Mouse (Mus musculus) E14TG2a.4 (cell line): Measurements from ENCODE around the gene Psmb7.

Source experiments
- H3K27me3 ChIP-seq: 2 replicates; pipeline ENCODE4 v1.6.1; 2014; ENCODE audit warnings: low read length, control low read depth; ENCODE audit not compliant: insufficient read depth
- H3K36me3 ChIP-seq: 2 replicates; pipeline ENCODE4 v1.6.1; 2014; ENCODE audit warnings: low read length, control low read depth; ENCODE audit not compliant: insufficient read depth
- H3K4me1 ChIP-seq: replicated peaks from 2 replicates; pipeline ENCODE4 v1.6.1; 2014; ENCODE audit warnings: low read depth, low read length, control low read depth
- H3K4me3 ChIP-seq: replicated peaks from 2 replicates; pipeline ENCODE4 v1.5.1; 2014; ENCODE audit warnings: mild to moderate bottlenecking, low read length
- H3K9me3 ChIP-seq: 2 replicates; pipeline ENCODE4 v1.6.1; 2014; ENCODE audit warnings: low read length, control low read depth
- CTCF ChIP-seq: conservative IDR thresholded peaks from 2 replicates; pipeline ENCODE4 v1.5.1; 2014; ENCODE audit warnings: low read length
- NANOG ChIP-seq: IDR thresholded peaks from 2 replicates; pipeline ENCODE4 v1.6.1; 2014; ENCODE audit warnings: borderline replicate concordance, low read length, mixed read lengths
- POU5F1 ChIP-seq: IDR thresholded peaks from 2 replicates; pipeline ENCODE4 v1.6.1; 2014; ENCODE audit warnings: low read length, borderline replicate concordance

Gene Psmb7

DNA sequence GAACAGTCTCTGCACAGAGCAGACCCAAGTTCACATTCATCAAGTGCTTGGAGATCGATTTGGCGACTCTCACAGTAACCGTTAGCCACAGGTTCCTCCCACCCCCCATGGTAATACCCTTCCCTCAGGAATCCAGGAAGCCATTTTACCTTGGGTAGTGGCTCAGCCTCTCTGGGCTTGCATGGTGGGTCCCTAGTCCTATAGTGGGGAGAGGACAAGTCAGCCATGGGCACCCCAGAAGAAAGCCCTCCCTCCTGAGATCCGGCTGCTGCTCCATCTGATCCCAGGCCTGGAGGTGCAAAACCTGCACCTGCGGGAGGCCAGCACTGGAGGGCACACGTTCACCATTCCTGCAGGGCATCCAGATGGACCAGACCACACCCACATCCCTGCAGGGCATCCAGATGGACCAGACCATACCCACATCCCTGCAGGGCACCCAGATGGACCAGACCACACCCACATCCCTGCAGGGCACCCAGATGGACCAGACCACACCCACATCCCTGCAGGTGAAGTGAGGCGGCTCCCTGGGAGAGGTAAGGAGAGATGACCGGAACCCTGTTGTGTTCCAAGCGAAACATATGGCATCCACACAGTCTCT, 31.6 kb upstream of the Psmb7 start:
- peaks cover 19% of the 10 kb centered on the region for H3K27me3 ChIP-seq
- peaks cover 46% of the 10 kb centered on the region for H3K4me1 ChIP-seq
- TF ChIP-seq POU5F1, result no peak
- TF ChIP-seq CTCF, result no peak
- no peak for TF ChIP-seq NANOG
- no peaks in the 10 kb centered on the region for H3K9me3 ChIP-seq
- no peak overlapping the region for H3K4me3 ChIP-seq
- peaks cover 19% of the 10 kb centered on the region; the same call in 1 of the 2 replicates for H3K36me3 ChIP-seq

DNA sequence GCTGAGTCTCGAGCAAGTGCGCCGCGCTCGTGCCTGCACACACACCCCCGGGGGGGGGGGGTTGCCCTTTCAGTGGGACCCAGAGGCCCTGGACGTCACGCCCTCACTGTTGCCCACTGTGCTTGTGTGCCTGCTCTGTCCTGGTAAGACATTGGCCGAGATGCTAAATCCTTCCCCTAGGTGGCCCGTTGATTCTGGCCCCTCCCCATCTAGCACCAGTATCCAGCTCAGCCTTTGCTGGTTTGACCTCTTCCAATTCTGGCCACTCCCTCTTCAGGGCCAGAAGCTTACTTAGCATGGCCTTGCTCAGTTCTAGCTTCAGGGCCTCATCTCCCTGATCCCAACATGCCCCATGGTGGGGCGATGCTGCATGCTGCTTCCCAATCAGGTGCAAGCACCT, 28.6 kb upstream of the Psmb7 start:
- Histone ChIP-seq H3K4me3 (peak overlapping the region; percentile 71), H3K27me3 (peaks cover 14% of the 10 kb centered on the region), H3K9me3 (no peaks in the 10 kb centered on the region), H3K36me3 (peaks cover 8% of the 10 kb centered on the region; the same call in 1 of the 2 replicates), H3K4me1 (peaks cover 74% of the 10 kb centered on the region)
- no peak for TF ChIP-seq NANOG

DNA sequence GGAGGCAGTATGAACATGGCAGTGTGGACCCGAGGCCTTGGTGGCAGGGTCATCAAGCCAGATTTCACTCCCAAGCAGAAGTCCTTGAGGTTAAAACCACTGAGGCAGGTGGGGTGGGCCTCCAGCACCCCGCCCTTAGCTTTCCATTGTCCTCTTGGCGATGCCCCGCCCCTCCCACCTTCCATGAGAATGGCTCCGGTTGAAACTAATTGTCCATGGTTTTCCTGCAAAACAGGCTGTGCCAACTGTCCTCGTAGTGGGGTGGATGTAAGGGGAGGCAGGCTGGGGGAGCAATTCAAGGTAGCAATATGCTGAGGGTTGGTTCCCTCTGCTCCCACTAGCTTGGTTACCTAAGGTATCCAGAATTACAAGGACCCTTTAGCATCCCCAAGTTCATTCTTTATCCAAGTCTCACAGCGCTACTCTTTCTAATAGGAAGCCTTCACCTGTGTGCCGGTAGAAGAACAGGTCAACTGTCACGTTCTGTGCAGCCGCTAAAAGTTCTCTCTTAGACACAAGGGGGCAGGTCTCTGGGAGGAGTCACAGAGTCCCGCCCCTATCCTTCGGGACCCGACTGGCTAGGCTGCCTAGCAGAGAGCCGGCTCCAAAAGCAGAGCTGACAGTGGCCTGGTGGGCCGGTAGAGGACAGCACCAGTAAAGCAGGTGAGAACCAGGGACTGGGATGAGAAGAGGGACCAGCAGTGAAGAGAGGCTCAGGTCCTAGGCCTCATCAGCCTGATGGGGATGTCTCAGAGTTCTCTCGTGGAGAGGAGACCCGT, 25.1 kb upstream of the Psmb7 start:
- no peak for TF ChIP-seq NANOG
- TF ChIP-seq POU5F1, result peak; percentile 74; the same call in 1 of the 2 replicates

GRCm38 (mm10) chr2:38661398-38661797, 17.5 kb upstream of the Psmb7 start:
- Histone ChIP-seq H3K36me3 (no peaks in the 10 kb centered on the region), H3K4me1 (peaks cover 3% of the 10 kb centered on the region; the same call in 1 of the 2 replicates), H3K9me3 (no peaks in the 10 kb centered on the region), H3K4me3 (no peak overlapping the region), H3K27me3 (peaks cover 22% of the 10 kb centered on the region)
- no peak for TF ChIP-seq NANOG
- peak; percentile 72 for TF ChIP-seq CTCF

More for the DNA sequence above, 25.1 kb upstream of the Psmb7 start:
- Histone ChIP-seq H3K4me1 (peaks cover 67% of the 10 kb centered on the region), H3K27me3 (peaks cover 14% of the 10 kb centered on the region), H3K4me3 (peak overlapping the region; percentile 77), H3K36me3 (peaks cover 8% of the 10 kb centered on the region; the same call in 1 of the 2 replicates), H3K9me3 (no peaks in the 10 kb centered on the region)

DNA sequence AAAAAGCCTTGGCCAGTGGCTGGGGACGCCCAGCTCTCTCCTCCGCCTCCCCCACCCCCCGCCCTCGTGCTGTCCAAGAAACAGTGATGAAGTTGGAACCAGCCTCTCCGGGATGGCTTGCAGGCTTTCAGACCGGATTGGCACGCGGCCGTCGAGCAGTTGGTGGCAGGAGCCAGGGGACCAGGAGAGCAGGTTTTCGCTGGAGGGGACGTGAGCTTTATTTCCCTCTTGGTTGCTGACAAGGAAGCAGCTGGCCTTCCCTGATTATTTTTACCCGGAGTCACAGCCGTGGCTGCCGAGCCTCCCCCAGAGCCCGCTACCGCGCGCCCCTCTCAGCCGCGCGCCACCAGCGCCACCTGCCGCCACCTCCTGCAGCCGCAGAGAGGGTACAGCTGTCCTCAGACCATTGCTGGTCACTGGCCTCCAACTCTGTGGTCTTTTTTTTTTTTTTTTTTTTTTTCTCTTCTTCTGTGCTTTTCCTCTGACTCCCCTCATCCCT, 14.5 kb upstream of the Psmb7 start:
- Histone ChIP-seq H3K27me3 (peaks cover 29% of the 10 kb centered on the region), H3K4me1 (peaks cover 3% of the 10 kb centered on the region; the same call in 1 of the 2 replicates), H3K9me3 (no peaks in the 10 kb centered on the region), H3K36me3 (no peaks in the 10 kb centered on the region), H3K4me3 (peak overlapping the region; percentile 67)
- no peak for TF ChIP-seq POU5F1
- no peak for TF ChIP-seq CTCF
- no peak for TF ChIP-seq NANOG

- H3K4me3 ChIP-seq, result no peak overlapping the region
- H3K9me3 ChIP-seq, result peaks cover under 1% of the 10 kb centered on the region; the same call in 1 of the 2 replicates
- peaks cover 12% of the 10 kb centered on the region for H3K4me1 ChIP-seq
- TF ChIP-seq CTCF, result no peak
- no peak for TF ChIP-seq POU5F1
- TF ChIP-seq NANOG, result no peak
- H3K36me3 ChIP-seq, result no peaks in the 10 kb centered on the region
- peaks cover 37% of the 10 kb centered on the region for H3K27me3 ChIP-seq
Measured at GRCm38 (mm10) chr2:38653694-38654093, 9.8 kb upstream of the Psmb7 start.

- Histone ChIP-seq H3K4me3 (no peak overlapping the region), H3K9me3 (peaks cover 5% of the 10 kb centered on the region; the same call in 1 of the 2 replicates), H3K36me3 (no peaks in the 10 kb centered on the region), H3K27me3 (peaks cover 37% of the 10 kb centered on the region), H3K4me1 (peaks cover 12% of the 10 kb centered on the region)
- no peak for TF ChIP-seq NANOG
- TF ChIP-seq CTCF, result no peak
- no peak for TF ChIP-seq POU5F1
Measured at GRCm38 (mm10) chr2:38653293-38653619, 9.4 kb upstream of the Psmb7 start.

DNA sequence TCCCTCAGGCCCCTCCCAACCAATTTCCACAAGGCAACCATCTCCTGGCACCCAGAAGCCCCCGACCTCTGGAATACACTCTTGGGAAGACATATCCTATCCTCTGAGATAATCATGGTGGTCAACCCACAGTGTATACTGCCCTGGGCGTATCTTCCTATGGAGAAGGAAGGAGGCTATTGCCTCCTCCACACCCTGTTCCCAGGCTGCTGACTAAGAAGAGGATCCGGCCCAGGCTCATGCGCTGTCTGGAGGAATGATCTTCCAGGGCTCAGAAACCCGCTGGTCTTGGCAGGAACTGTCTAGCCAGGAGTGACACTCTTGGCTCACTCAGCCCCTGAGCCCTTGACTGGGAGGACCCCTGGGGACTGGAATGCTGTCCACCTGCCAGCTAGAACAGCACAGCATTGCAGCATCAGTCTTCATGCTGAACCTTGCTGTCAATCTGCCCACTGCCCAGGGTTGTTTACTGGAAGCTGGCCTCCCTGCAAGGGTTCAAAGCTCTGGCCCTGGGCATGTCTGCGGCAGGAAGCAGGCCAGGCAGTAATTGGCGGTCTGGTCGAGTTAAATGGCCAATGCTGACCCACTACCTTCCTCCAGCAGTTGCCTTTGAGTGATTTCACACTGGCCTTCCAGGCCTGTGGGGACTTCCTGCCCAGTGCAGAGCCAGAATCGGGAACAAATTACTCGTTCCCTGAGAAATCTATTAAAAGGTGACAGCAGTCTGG, 8.8 kb upstream of the Psmb7 start:
- Histone ChIP-seq H3K27me3 (peaks cover 33% of the 10 kb centered on the region), H3K36me3 (no peaks in the 10 kb centered on the region), H3K4me3 (no peak overlapping the region), H3K9me3 (peaks cover 6% of the 10 kb centered on the region; the same call in 1 of the 2 replicates), H3K4me1 (peaks cover 9% of the 10 kb centered on the region)
- TF ChIP-seq CTCF (no peak), NANOG (no peak), POU5F1 (no peak)
